Mouse (Mus musculus): ENCODE results near the gene Foxn3.

Foxn3 gene

DNA sequence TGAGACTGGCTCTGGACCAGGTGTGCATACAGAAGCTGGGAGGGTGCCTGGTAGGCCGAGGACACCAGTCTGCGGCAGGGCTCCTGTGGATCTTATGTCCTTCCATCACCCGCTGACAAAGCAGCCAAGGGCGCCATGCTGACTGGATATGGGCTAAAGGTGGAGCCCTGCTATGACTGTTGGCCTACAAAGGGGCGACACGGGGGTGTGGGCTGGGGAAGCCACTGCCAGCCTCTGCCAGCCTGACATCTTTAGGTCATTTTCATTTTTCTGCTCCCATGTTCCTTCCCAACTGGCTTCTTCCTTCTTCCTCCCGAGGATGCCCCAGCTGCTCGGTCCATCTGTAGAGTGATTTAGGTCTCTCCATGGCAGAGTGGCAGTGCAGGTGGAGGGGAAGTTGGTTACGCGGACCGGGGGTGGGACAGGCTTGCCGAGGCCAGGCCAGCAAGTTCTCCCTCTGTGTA is 232.5 kb downstream of the Foxn3 start:
- DNase-seq (ENCODE audit: low spot score in 2 of 2) = no peak

DNA sequence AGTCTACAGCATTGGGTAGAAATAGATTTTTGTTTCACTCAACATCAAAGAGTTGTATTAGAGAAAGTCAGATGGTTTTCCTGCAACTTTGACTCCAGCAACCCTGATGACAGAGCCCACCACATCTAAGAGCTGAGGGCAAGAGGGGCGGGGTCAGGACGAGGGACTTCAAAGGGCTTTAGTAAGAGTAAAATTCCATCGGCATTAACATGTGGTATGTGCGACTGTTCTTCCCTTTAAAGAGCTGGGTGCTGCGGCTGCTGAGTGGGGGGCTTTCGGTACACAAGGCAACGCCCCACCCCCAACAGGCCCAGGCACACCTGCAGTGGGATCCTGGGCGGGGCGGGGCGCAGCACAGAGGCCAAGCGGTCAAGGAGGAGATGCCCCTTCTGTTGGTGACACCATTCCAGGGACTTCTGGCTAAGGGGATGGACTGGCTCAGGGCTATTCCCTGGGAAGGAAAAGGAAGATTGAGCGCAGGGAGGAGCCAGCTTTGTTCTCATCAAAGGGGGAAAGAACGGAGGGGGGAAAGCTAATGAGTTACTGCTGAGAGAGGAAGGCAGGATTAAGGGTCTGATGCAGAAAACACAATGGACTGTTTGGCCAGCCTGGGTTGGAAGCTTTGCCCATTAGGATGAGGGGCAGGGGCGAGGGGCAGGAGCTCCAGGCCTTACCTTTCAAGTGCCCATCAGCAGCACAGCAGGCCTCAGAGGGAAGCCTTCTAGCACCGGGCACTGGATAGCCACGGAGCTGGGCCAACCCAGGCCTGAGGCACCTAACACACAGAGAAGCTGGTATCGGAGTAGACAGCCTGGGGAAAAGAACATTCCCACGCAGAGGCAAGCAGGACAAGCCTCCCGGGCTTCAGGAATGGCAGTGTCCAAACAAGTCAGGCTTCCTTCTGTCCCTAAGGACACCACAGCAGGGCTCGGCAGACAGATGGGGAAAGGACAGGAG is 233.8 kb downstream of the Foxn3 start:
- DNase-seq (ENCODE audit: low spot score in 2 of 2) = no peak

DNA sequence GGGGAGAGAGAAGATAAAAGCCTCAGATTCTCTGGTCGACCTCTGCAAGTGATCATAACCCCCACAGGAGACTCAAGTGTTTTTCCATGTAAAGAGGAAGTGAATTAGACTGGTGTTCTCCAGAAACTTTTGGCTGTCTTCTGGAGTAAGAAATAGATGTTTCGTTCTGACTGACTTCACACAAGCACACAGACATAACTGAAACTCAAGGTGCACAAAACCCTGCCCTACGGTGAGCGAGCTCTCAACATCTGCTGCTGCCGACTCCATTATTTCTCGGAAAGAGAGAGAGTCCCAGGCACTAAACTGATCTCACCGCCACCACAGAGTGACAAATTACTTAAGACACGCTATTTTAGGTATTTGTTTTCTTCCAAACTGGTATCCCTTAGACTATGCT is 237.2 kb downstream of the Foxn3 start:
- DNase-seq (ENCODE audit: low spot score in 2 of 2) = no peak

DNA sequence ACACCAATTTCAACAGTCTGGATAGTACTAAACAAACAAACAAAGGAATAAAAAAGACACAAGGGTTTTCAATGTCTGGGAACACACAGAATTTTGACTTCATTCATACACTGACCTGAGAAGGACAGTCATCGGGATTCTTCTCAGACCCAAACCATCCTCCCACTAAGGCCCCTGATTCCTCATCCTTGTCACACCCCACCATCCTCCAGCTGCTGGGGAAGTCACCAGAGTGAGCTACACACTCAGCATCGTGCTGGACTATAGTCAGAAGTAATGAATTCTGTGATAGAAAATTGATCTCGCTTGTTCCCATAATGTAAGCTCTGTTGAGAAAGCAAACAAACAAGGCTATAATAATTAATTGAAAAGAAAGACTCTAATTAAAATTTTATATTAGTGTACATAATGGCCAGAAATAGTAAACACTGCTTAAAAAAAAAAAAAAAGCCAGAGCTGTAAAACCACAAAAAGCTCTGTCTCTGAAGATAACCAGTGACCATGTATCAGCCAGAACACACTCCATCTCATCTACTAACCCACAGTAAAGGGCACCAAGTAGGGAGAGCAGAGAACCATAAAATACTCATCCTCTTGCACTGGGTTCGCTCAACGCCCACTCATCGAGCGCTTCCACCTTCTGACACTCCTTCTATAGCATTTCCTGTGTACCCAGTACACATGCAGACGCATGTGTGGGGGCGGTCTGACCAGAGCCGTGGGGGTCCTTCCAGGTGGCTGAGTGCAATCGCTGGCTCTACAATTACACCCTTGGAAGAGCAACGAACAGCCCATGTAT is 241.6 kb downstream of the Foxn3 start:
- DNase-seq (ENCODE audit: low spot score in 2 of 2) = no peak

- no peak for DNase-seq (ENCODE audit: low spot score in 2 of 2)
Measured at GRCm38 (mm10) chr12:99320966-99321496, 242.4 kb downstream of the Foxn3 start.

GRCm38 (mm10) chr12:99319896-99320295 is 243.5 kb downstream of the Foxn3 start:
- no peak for DNase-seq (ENCODE audit: low spot score in 2 of 2)

GRCm38 (mm10) chr12:99319171-99319570 is 244.2 kb downstream of the Foxn3 start:
- no peak for DNase-seq (ENCODE audit: low spot score in 2 of 2)

GRCm38 (mm10) chr12:99315931-99316330 is 247.5 kb downstream of the Foxn3 start:
- no peak for DNase-seq (ENCODE audit: low spot score in 2 of 2)

- DNase-seq (ENCODE audit: low spot score in 2 of 2) = no peak
Measured at GRCm38 (mm10) chr12:99314817-99315216, 248.6 kb downstream of the Foxn3 start.

GRCm38 (mm10) chr12:99311303-99311702 is 252.1 kb downstream of the Foxn3 start:
- DNase-seq (ENCODE audit: low spot score in 2 of 2) = no peak

GRCm38 (mm10) chr12:99309937-99310336 is 253.4 kb downstream of the Foxn3 start:
- no peak for DNase-seq (ENCODE audit: low spot score in 2 of 2)

DNA sequence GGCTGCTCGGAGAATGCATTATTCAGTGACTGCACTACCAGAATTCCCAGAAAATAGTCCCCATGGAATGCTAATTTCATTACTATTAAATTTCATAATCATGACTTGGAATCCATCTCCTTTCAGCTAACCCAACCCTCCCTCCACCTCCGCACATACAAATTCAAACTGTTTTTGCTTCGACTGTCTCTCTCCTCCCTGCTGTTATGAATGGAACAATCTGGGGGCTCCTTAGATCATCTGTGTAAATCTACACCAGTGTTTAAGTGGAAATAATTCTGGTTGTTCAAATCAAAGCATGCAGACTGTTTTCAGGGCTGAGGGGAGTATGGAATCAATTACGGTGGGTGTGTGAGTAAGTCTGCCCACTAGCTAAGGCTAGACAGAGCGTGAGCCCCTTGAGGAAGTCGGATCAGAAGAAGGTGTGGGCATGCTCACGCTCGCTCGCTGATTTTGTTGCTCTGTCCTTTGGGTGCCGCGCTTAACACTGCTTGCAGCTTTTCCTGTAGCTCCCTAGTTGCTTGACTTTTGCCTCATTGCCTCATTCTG is 254.8 kb downstream of the Foxn3 start:
- no peak for DNase-seq (ENCODE audit: low spot score in 2 of 2)

DNA sequence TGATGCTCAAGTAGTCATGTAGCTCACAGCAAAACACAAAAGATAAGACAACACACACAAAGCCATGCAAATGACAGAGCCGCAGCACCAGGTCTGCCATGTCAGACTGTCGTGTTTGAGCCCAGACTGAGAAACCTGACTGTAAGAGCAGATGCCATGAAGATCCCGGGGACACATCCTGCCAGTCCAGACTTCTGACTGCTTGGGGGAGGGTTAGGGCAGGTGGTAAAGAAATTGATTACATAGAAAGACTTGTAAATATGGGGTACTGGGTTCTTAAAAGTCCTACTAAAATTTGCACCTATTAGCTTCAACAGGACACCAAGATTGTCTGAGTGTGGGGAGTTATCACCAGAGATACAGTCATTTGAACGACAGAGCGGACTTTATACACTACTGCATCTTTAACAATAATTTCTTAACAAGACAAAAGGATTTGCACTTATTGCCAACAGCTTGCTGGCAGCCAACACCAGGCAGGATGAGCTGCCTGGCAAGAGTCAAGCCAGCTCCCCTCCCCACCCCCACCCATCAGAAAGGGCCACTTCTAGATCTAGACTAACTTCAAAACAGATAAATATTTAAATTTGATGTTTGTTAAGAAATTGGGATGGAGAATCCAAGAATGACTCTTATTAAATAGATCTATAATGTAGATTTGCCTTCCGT is 256.7 kb downstream of the Foxn3 start:
- DNase-seq (ENCODE audit: low spot score in 2 of 2) = no peak

- DNase-seq (ENCODE audit: low spot score in 2 of 2) = no peak
Measured at GRCm38 (mm10) chr12:99305784-99306535, 257.4 kb downstream of the Foxn3 start.

DNA sequence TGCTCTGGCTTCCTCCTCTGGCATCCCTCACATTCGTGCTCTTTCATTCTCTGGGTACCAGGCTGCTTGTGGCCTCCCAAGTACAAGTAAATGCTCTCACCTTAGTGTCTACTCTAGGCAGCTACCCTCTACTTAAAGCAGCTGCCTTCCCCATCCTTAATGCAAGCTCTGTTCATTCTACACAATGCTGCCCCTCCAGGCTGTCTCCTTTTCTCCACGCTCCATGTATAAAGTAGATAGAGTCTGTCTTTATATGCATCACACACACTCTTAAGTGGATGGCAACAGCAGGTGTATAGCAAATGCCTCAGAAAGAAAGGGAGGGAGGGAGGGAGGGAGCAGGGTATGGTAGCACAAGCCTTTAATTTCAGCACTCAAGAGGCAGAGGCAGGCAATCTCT is 258.1 kb downstream of the Foxn3 start:
- DNase-seq (ENCODE audit: low spot score in 2 of 2) = no peak

- no peak for DNase-seq (ENCODE audit: low spot score in 2 of 2)
Measured at GRCm38 (mm10) chr12:99304056-99304455, 259.3 kb downstream of the Foxn3 start.

DNA sequence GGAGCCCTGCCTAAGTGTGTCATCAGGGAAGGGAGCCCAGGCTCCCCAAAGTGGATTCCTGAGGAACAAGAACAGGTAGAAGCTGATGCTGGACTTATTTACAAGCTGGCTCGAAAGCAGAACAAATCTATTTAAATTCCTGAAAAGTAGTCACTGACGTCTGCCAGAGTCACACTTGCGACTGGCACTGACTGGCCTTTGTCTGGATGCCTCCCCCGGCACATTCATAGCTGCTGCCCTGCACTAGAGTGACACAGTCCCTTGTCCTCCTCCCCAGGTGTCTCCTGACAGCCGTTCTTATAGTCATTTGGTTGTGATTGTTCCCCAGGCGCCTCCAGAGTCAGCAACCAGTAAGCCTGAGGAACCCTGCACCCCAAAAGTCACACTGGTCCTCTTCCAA is 259.8 kb downstream of the Foxn3 start:
- no peak for DNase-seq (ENCODE audit: low spot score in 2 of 2)

DNA sequence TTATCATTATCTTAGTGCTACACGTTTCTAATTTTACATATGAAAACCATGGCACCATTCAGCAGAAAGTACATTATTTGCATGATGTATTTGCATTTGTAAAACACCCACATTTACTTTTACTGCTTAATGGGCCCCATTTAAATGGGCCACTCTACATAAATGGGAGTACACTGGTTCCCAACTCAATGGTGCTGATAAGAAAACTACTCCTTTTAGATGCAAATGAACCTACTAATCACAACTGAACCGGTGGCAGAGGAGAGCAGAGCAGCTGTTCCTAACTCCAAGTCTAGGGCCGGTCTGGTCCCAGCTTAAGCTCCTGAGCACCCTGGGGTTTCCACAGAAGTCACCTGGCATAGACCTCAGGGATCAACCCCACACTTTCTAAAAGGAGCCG is 263.5 kb downstream of the Foxn3 start:
- DNase-seq (ENCODE audit: low spot score in 2 of 2) = no peak

- DNase-seq (ENCODE audit: low spot score in 2 of 2) = no peak
Measured at GRCm38 (mm10) chr12:99298851-99299600, 264.4 kb downstream of the Foxn3 start.

DNA sequence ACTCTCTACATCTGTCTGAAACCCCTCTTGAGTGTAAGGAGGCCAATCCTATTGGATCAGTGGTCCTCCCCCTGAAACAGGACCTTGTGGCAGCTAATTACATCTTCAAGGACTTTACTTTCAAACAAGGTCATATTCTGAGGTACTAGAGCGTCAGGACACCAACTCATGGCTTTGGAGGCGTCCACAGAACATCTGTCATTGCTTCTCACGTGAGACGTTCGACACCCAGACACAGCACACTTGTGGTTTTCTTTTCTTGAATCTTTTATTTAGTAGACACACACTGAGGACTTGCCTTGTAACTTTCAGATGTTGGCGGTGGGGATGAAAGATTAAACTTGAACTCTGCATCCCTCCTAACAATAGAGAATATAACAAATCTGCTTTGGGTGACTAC is 265.1 kb downstream of the Foxn3 start:
- no peak for DNase-seq (ENCODE audit: low spot score in 2 of 2)

Measured in frontal cortex, postnatal 25 days (tissue).